Mouse (Mus musculus) spleen, adult 2 months (tissue): ENCODE data around the gene Ccdc88c.

ENCODE experiments used
- CTCF ChIP-seq: fragments of 200-500 bp; IDR thresholded peaks from 2 replicates; pipeline ENCODE4 v1.5.1; 2011; ENCODE audit warnings: mild to moderate bottlenecking, inconsistent platforms; ENCODE audit not compliant: insufficient read depth, insufficient read length, insufficient replicate concordance; ENCODE audit errors: extremely low read depth
- POLR2A ChIP-seq: fragments of 200-500 bp; IDR thresholded peaks from 2 replicates; pipeline ENCODE4 v1.6.1; 2011; ENCODE audit warnings: low read depth, low read length, inconsistent platforms

DNA sequence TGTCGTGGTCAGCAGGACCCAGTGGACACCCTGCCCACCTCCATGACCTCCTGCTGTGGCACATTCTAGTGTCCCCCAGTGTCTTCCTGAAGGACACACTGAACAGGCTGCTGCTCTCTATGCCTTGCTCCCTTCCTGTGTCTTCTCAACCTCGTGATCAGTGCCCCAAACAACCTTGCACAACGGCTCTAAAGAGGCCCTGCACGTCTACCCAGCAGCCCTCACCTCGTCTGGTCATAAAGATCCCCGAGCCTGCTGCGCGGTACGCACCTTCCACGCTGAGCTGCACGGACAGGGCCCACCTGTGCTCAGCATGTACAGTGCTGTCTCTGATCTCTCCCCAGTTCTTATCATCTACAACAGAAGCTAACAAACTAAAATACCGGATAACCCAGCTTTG is 82.9 kb downstream of the Ccdc88c start:
- no peak for TF ChIP-seq CTCF
- no peak for TF ChIP-seq POLR2A
